In the genomic region with DNA sequence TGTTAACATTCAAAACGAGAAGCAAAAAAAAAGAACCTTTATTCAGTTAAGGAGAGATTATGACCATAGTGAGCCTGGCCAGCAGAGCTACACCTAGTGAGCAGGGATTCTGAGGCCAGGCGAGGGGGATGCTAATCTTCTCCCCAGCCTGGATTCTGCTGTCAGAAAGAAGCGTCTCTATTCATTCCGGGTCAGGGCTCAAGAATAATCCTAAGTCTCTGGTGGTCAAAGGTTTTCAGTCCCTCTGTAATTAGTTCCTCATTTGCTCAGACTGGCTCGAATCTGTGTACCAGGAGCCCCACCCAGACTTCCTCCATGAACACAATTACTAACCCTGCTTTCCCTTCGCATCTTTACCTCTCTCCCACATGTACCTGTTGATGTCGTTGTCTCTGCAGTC, we compare ENCODE assay signal across 19 mouse cellular contexts.
A peak's percentile ranks its signal among the peaks of the same experiment; 100 is the strongest.
DNase-seq lines count a peak whose midpoint lies in the region; ATAC-seq lines count a peak whose summit lies in the region.
"Had no signal": no experiment of that assay in that cellular context is flagged by ENCODE, and none has a peak within 500 bp of the region (broad histone marks: within the 10 kb centered on the region; RNA-seq: fewer than 3 reads in every experiment).

No protein-coding gene starts in this region.

- no peaks in the 10 kb centered on the region for H3K27me3 ChIP-seq in midbrain, embryonic 13.5 days
- no peaks in the 10 kb centered on the region for H3K27me3 ChIP-seq in midbrain, embryonic 15.5 days (replicated peaks)
- H3K27me3 ChIP-seq in embryonic facial prominence, embryonic 12.5 days: no peaks in the 10 kb centered on the region
- H3K27me3 ChIP-seq: embryonic facial prominence, embryonic 13.5 days; forebrain, embryonic 15.5 days; limb, embryonic 13.5 days; megakaryocyte, embryonic 14.5 days had no signal

- no peaks in the 10 kb centered on the region for H3K36me3 ChIP-seq in midbrain, embryonic 13.5 days
- no peaks in the 10 kb centered on the region for H3K36me3 ChIP-seq in midbrain, embryonic 15.5 days (replicated peaks)
- no peaks in the 10 kb centered on the region for H3K36me3 ChIP-seq in embryonic facial prominence, embryonic 12.5 days
- H3K36me3 ChIP-seq: embryonic facial prominence, embryonic 13.5 days; forebrain, embryonic 15.5 days; limb, embryonic 13.5 days had no signal

- no peak overlapping the region for H3K9ac ChIP-seq in midbrain, embryonic 13.5 days (replicated peaks)
- no peak overlapping the region for H3K9ac ChIP-seq in midbrain, embryonic 15.5 days
- H3K9ac ChIP-seq in embryonic facial prominence, embryonic 12.5 days: no peak overlapping the region
- H3K9ac ChIP-seq: embryonic facial prominence, embryonic 13.5 days; forebrain, embryonic 15.5 days; limb, embryonic 13.5 days; liver, embryonic 14.5 days had no signal

- peak; percentile 42 for DNase-seq in embryo, embryonic 10 days (ENCODE audit: low spot score)
- no peak for DNase-seq in embryo, embryonic 9.5 days (ENCODE audit: extremely low spot score)
- peak; percentile 9 for DNase-seq in retina, postnatal 7 days (ENCODE audit: low read depth, low spot score)
- no peak for DNase-seq in right cerebral cortex, postnatal 25 days
- no peak for DNase-seq in cerebellum, postnatal 36 days
- DNase-seq: adrenal gland, postnatal 25 days; cerebellum, adult 9-11 months; gastrocnemius, postnatal 25 days; kidney, adult 11 months; thymus, postnatal 4 days had no signal

- ATAC-seq in midbrain, embryonic 13.5 days: peak; percentile 40; the same call in 1 of the 2 replicates
- no peak for ATAC-seq in midbrain, embryonic 15.5 days (replicated peaks)
- ATAC-seq in embryonic facial prominence, embryonic 12.5 days (ENCODE audit: insufficient number of reproducible peaks, insufficient read depth, low FRiP score, low TSS enrichment): 0 out of 2 replicates have a peak, but pooled peaks have one; percentile 47
- ATAC-seq: forebrain, embryonic 15.5 days had no signal

- no peaks in the 10 kb centered on the region for H3K9me3 ChIP-seq in midbrain, embryonic 13.5 days
- H3K9me3 ChIP-seq in midbrain, embryonic 15.5 days: no peaks in the 10 kb centered on the region
- H3K9me3 ChIP-seq in embryonic facial prominence, embryonic 12.5 days: no peaks in the 10 kb centered on the region
- H3K9me3 ChIP-seq: embryonic facial prominence, embryonic 13.5 days; forebrain, embryonic 15.5 days; limb, embryonic 13.5 days; megakaryocyte, embryonic 14.5 days had no signal

- no peak overlapping the region for H3K27ac ChIP-seq in midbrain, embryonic 13.5 days
- no peak overlapping the region for H3K27ac ChIP-seq in midbrain, embryonic 15.5 days
- H3K27ac ChIP-seq in embryonic facial prominence, embryonic 12.5 days: no peak overlapping the region
- H3K27ac ChIP-seq: embryonic facial prominence, embryonic 13.5 days; forebrain, embryonic 15.5 days; kidney, postnatal 0 days; limb, embryonic 13.5 days; liver, embryonic 14.5 days had no signal

- no peak overlapping the region for H3K4me2 ChIP-seq in midbrain, embryonic 13.5 days (replicated peaks)
- no peak overlapping the region for H3K4me2 ChIP-seq in midbrain, embryonic 15.5 days
- no peak overlapping the region for H3K4me2 ChIP-seq in embryonic facial prominence, embryonic 12.5 days (replicated peaks)
- H3K4me2 ChIP-seq: embryonic facial prominence, embryonic 13.5 days; forebrain, embryonic 15.5 days; limb, embryonic 13.5 days had no signal

- no peak overlapping the region for H3K4me3 ChIP-seq in midbrain, embryonic 13.5 days (replicated peaks)
- no peak overlapping the region for H3K4me3 ChIP-seq in midbrain, embryonic 15.5 days
- no peak overlapping the region for H3K4me3 ChIP-seq in embryonic facial prominence, embryonic 12.5 days
- H3K4me3 ChIP-seq: embryonic facial prominence, embryonic 13.5 days; forebrain, embryonic 15.5 days; limb, embryonic 13.5 days; megakaryocyte, embryonic 14.5 days had no signal

- peaks cover 11% of the 10 kb centered on the region for H3K4me1 ChIP-seq in midbrain, embryonic 13.5 days (replicated peaks)
- H3K4me1 ChIP-seq in midbrain, embryonic 15.5 days: peaks cover 13% of the 10 kb centered on the region; the same call in 1 of the 2 replicates
- no peaks in the 10 kb centered on the region for H3K4me1 ChIP-seq in embryonic facial prominence, embryonic 12.5 days
- H3K4me1 ChIP-seq: forebrain, embryonic 15.5 days had no signal

- WGBS in midbrain, embryonic 13.5 days: 5% methylated on average over 7 of the region's 7 CpGs
- 8% methylated on average over 7 of the region's 7 CpGs for WGBS in midbrain, embryonic 15.5 days
- WGBS in embryonic facial prominence, embryonic 12.5 days: 20% methylated on average over 7 of the region's 7 CpGs

Comparison
In these comparisons a context has a peak if more than half of its experiments do, and no peak if none do; other contexts are left out.
1. DNase-seq: peak in embryo, embryonic 10 days (single experiment) and retina, postnatal 7 days (single experiment); none in embryo, embryonic 9.5 days (single experiment), right cerebral cortex, postnatal 25 days (single experiment) and cerebellum, postnatal 36 days (0 of 2).